Mouse (Mus musculus) heart, adult 8-10 months (tissue): ENCODE measurements at regions not wholly inside any gene's neighbourhood (a gene's known extent, or its start where the extent isn't known, plus 50 kb on each side); places are given as distances from the start of the nearest gene placed in this dataset.
A peak's percentile ranks its signal among the peaks of the same experiment; 100 is the strongest.

Experiments
- DNase-seq: peaks from one replicate; pipeline ENCODE4 v3.0.0; 2022; ENCODE audit warnings: low spot score

GRCm38 (mm10) chr15:62422995-62423394 is 1422.0 kb downstream of the Gsdmc2 start:
- no peak for DNase-seq

GRCm38 (mm10) chr15:62421073-62421851 is 1423.7 kb downstream of the Gsdmc2 start:
- no peak for DNase-seq

- DNase-seq, result no peak
These were observed 1428.3 kb downstream of the Gsdmc2 start for GRCm38 (mm10) chr15:62416691-62417090.

GRCm38 (mm10) chr15:62413694-62414093 is 1431.3 kb downstream of the Gsdmc2 start:
- no peak for DNase-seq

GRCm38 (mm10) chr15:62402142-62402541 is 1442.8 kb downstream of the Gsdmc2 start:
- DNase-seq, result no peak

DNA sequence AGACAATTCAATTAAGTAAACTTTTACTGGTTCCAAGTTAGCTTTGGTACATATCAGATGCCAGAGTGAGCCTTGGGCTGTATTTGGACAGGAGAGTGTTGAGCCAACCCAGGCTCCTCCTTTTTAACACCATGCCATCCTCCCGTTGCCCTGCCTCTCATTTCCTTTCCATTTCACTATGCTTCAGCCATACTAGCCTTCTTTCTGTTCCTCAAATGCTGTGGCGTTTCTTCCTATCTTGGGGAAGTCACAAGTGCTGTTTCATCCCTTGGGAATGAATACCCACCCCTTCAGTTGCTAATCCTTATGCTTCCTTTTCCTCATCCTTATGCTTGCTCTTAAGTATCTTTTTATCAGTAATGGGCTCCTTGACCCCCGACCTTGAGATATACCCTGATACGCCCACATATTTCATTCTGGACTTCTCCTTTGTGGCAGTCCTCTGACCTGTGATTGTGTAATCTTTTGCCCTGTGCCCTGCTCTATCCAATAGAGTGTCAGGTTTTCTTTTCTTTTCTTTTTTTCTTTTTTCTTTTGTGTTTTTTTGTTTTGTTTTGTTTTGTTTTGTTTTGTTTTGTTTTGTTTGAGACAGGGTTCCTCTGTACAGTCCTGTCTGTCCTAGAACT is 1443.9 kb downstream of the Gsdmc2 start:
- DNase-seq, result no peak

DNA sequence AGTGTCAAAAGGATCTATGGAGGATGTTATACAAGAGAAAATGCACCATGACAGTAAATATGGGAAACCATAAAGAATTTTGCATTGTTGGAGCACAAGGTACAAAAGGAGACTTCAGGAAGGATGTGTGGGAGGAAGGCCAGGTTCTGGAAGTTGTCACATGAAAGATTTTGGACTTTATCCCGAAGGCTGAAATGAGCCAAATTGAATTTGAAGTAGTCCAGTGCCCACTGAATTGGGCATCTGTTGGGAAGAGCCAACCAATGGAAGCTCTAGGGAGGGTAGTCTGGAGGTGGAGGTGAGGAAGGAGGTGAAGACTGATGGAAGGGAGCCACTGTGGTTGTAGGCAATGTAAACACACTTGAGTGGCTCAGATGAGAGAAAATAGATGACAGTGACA is 1445.6 kb downstream of the Gsdmc2 start:
- DNase-seq, result no peak

- no peak for DNase-seq
These were observed 1448.0 kb downstream of the Gsdmc2 start for GRCm38 (mm10) chr15:62397009-62397408.

DNA sequence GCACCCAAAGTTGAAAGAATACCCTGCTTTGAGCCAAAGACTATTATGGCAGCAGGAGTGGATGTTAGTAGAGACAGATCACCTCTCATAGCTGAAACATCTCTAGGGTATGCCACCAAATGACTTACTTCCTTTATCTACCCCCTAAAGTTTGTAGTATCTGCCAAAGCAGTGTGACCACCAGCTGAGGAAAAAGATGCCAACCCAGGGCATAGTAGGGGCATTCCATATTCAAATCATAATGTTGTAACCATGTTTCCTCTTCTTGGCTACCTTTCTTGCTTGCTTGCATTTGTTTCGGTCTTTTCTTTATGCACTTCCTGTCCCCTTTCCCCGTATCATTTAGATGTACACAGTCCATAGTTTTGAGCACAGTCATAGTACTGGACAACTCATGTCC is 1449.6 kb downstream of the Gsdmc2 start:
- DNase-seq, result no peak

GRCm38 (mm10) chr15:62393416-62393815 is 1451.6 kb downstream of the Gsdmc2 start:
- DNase-seq, result no peak

DNA sequence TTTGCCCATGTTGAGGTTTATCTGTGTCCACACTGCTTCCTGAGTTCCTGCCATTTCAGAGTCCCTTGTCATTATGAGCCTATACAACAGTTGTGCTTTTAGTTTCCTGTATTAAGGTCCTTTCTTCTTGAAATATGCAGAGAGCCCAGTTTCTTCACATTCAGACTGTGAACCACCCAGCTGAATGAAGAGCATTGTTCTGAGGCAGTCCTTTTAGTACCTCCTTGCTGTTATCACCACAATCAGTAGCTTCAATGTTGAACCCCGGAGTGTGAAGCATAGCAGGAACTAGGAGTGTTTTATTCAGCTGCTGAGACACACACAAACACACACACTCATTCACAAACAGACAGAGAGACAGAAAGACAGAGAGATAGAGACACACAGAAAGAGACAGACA is 1452.1 kb downstream of the Gsdmc2 start:
- no peak for DNase-seq

GRCm38 (mm10) chr15:62392381-62392780 is 1452.6 kb downstream of the Gsdmc2 start:
- DNase-seq, result peak; percentile 44

DNA sequence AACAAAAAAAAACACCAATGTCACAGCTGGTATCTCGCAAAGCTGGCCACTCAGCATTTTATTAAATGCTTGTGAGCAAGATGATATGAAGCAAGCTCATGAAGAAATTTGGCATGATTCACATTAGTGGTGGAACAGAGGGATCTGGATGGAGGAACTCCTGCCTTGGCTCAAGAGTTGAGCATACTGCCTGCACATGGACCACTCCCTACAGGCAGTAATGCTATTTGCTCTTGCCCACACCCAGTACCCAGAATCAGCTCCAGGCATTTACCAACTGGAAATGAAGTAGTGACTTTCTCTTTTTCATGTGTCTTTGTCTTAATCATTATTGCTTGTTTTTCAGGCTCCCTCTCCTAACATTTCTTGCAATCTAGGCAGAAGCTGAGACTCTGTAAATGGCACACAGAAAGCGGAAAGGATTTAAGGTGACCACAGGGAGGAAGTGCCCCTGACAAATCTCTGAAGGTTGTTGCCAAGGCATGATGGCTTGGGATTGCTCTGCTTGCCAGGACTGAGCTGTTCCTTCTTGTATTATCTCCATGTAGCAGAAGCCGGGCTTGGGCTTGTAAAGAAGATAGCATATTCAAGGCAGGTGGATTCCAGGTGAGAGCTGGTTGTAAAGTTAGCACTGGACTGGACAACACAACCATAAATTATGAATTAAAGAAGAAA is 1455.4 kb downstream of the Gsdmc2 start:
- DNase-seq, result no peak

DNA sequence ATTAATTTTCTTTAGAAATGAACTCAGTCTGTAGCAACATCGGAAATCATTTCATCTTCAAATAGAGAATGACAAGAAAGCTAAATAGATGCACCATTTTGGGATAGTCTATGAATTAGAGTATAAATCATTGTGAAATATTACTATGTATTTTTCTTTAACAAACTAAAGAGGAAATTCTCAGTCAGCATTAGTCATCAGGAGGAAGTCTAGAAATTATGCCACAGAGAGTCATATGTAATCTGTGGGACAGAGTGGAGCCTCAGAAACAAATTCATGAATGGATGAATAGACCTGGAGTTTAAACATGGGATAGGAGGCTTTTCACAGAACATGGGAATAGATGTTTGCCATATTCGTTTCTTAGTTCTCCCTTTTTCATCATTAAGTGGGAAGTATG is 1459.4 kb upstream of the A1bg start:
- DNase-seq, result no peak

- no peak for DNase-seq
These were observed 1451.8 kb upstream of the A1bg start for GRCm38 (mm10) chr15:62374641-62375040.

DNA sequence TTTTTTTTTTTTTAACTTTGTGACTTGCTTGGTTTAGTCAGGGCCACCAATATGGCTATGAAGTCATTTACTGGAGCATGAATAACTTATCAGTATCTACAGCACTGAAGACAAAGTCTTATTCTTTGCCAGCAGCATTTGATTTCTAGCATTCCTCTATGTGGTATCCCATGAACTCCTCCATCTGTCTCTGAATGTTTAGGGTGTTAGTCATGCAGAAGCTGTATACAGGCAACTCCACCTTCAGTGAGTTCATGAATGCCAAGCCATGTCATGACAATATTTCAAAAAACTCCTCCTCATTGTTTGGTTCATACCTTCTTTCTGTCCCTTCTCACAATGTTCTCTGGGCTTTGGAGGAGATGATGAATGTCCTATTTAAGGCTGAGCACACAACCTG is 1438.4 kb upstream of the A1bg start:
- no peak for DNase-seq

DNA sequence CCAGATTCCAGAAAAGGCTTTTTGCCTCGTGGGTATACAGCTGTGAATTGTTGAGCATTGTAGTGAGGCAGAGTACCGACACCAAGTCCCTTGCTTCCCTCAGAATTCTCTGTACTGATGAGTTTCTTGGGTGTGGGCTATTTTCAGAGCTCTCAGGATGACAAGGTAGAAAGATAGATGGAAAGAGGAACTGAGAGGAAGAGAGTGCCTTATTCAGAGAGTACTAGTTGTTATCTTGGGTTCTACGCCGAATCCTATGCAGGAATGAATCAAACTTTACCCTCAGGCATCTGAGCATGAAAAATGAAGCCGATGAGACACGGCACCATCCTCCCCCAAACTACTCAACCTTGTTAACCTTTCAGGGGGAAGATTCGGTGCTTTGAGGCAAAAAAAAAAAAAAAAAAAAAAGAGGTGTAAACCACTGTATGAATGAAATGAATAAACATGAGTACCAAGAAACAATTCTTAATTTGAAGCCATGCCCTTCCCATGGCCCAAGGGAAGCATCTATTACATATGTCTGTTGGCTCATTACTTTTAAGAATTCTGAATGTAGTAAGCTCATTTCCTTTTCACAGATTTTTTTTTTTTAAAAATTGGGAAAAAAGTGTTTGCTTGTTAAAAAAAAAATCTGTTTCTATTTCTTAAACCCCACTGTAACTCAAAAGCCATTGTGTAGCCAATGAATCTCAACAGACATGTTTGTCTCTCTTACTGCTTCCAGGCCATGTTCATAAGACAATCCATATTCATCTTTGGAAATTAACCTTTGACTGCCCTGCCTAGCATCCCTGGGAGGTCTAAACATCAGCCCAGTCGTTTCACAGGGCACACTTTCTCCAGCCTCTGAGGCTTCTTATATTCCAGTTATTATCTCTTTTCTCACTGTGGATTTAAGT is 1435.8 kb upstream of the A1bg start:
- DNase-seq, result no peak

- DNase-seq, result no peak
These were observed 1431.0 kb upstream of the A1bg start for GRCm38 (mm10) chr15:62353786-62354185.

GRCm38 (mm10) chr15:62350862-62351757 is 1428.3 kb upstream of the A1bg start:
- DNase-seq, result no peak

GRCm38 (mm10) chr15:62349981-62350380 is 1427.2 kb upstream of the A1bg start:
- DNase-seq, result no peak

DNA sequence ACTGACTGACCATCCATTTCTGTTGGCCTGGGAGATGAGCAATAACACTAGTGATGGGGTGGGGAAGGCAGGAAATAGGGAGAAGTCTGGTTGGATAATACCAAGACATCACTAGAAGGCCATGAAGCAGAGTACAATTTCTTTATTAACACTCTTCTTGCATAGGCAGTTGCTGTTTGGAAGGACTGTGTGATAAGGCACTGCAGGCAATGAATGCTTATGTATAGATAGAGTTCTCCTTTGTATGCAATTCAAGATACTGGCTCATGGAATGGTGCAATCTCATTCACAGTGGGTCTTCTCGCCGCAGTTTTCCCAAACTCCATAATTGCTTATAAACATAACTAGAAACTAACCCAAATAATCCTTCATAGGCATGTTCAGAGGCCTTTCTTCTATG is 1426.1 kb upstream of the A1bg start:
- no peak for DNase-seq
